Mouse (Mus musculus): ENCODE results near the gene Rrp1.

DNA sequence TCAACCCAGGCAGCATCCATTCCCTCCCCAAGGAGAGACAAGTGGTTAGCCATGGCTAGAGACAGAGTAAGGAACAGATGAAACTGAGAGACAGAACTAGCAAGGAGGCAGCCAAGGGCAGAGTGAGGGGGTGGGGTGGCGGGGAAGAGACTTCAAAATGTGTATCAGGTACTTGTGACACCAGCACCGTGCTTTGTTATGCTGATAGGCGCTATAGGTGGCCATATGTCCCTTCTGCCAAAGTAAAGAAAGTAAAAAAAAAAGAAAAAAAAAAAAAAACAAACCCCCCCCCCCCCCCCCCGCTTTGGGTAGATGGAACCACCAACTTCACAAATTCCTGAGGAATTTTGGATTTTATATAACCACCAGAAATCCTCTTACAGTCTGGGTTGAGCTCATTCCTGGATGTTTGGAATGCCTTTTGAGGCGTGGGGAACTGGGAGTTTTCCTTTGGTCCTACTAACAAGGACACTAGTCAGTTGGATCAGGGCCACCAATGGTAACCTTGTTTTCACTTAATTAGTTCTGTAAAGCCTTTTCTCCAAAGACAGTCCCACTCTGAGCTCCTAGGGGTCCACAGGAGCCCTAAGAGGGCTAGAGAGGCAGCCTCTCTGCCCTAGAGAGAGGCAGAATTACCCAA, 46.5 kb downstream of the Rrp1 start:
- TF ChIP-seq POLR2A (IDR thresholded peaks at IDR 0.05; ENCODE audit: borderline replicate concordance, insufficient read depth, low read length) (no peak), CTCF (IDR thresholded peaks at IDR 0.05; ENCODE audit: borderline replicate concordance, insufficient read depth, low read depth, low read length) (no peak)
